Mouse (Mus musculus): ENCODE results near the gene Dqx1.
A peak's percentile ranks its signal among the peaks of the same experiment; 100 is the strongest.

The Dqx1 gene

GRCm38 (mm10) chr6:83070311-83071219, 12.9 kb downstream of the Dqx1 start:
- no peak for DNase-seq (ENCODE audit: low spot score in 2 of 2)

GRCm38 (mm10) chr6:83071220-83071619, 13.6 kb downstream of the Dqx1 start:
- no peak for DNase-seq (ENCODE audit: low spot score in 2 of 2)

- DNase-seq (ENCODE audit: low spot score in 2 of 2), result peak in 1 of 2 experiments; percentile 29
These were observed 17.3 kb downstream of the Dqx1 start for GRCm38 (mm10) chr6:83074979-83075378.

GRCm38 (mm10) chr6:83077630-83078323, 20.1 kb downstream of the Dqx1 start, which contains the start of gene Pcgf1:
TSS of gene Pcgf1 (plus strand) at chr6:83077869.
- peak in 1 of 2 experiments; percentile 28 for DNase-seq (ENCODE audit: low spot score in 2 of 2)

- DNase-seq (ENCODE audit: low spot score in 2 of 2), result peak; percentile 97 to 99
These were observed 20.7 kb downstream of the Dqx1 start for GRCm38 (mm10) chr6:83078324-83078858.

- no peak for DNase-seq (ENCODE audit: low spot score in 2 of 2)
These were observed 22.6 kb downstream of the Dqx1 start for GRCm38 (mm10) chr6:83080210-83080609.

- no peak for DNase-seq (ENCODE audit: low spot score in 2 of 2)
These were observed 25.9 kb downstream of the Dqx1 start for GRCm38 (mm10) chr6:83083497-83083896.

GRCm38 (mm10) chr6:83084477-83084876, 26.8 kb downstream of the Dqx1 start:
- no peak for DNase-seq (ENCODE audit: low spot score in 2 of 2)

GRCm38 (mm10) chr6:83086121-83087035, 28.7 kb downstream of the Dqx1 start, which contains the start of gene Lbx2:
TSS of gene Lbx2 (plus strand) at chr6:83086367.
- no peak for DNase-seq (ENCODE audit: low spot score in 2 of 2)

GRCm38 (mm10) chr6:83087205-83087925, 29.7 kb downstream of the Dqx1 start:
- DNase-seq (ENCODE audit: low spot score in 2 of 2), result no peak

GRCm38 (mm10) chr6:83087926-83088260, 30.2 kb downstream of the Dqx1 start:
- DNase-seq (ENCODE audit: low spot score in 2 of 2), result no peak

GRCm38 (mm10) chr6:83092416-83093127, 34.9 kb downstream of the Dqx1 start:
- no peak for DNase-seq (ENCODE audit: low spot score in 2 of 2)

- DNase-seq (ENCODE audit: low spot score in 2 of 2), result no peak
These were observed 38.3 kb downstream of the Dqx1 start for GRCm38 (mm10) chr6:83095968-83096367.

GRCm38 (mm10) chr6:83098411-83098810, 40.8 kb downstream of the Dqx1 start:
- no peak for DNase-seq (ENCODE audit: low spot score in 2 of 2)

- peak; percentile 92 to 95 for DNase-seq (ENCODE audit: low spot score in 2 of 2)
These were observed 43.7 kb downstream of the Dqx1 start, which contains the start of the genes Ccdc142 and Gm42688 for GRCm38 (mm10) chr6:83101316-83101687. TSS of gene Ccdc142 (plus strand) at chr6:83101601. TSS of gene Gm42688 (plus strand) at chr6:83101617.

GRCm38 (mm10) chr6:83101688-83102556, 44.3 kb downstream of the Dqx1 start:
- peak; percentile 63 to 68 for DNase-seq (ENCODE audit: low spot score in 2 of 2)

- DNase-seq (ENCODE audit: low spot score in 2 of 2), result no peak
These were observed 45.5 kb downstream of the Dqx1 start for GRCm38 (mm10) chr6:83103130-83103650.

GRCm38 (mm10) chr6:83104158-83104557, 46.5 kb downstream of the Dqx1 start:
- no peak for DNase-seq (ENCODE audit: low spot score in 2 of 2)
